Mouse (Mus musculus): ENCODE data around the gene Supt16.

DNA sequence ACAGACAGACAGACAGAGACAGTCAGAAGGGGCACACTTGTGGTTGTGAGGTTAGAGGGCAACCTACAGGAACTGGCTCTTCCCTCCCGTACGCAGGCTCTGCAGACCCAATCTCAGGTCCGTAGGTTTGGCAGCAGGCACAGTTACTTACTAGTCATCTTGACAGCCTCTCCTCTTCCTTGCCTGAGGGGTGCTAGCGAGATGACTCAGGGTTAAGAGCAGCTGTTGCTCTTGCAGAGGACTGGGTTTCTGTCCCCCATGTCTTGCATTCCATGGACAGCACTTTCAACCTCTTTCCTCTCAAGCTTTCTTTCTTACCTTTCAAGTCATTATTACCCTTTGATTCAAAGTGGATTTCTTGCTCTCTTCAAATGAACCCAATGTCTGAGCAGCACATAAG lies 53.1 kb downstream of the Supt16 start:
- TF ChIP-seq CTCF (IDR thresholded peaks at IDR 0.05; ENCODE audit: extremely low read depth, insufficient read depth, insufficient read length, insufficient replicate concordance) (no peak), POLR2A (IDR thresholded peaks at IDR 0.05; ENCODE audit: low read depth, low read length) (no peak)
